Mouse (Mus musculus): ENCODE results near the gene Mecom.

DNA sequence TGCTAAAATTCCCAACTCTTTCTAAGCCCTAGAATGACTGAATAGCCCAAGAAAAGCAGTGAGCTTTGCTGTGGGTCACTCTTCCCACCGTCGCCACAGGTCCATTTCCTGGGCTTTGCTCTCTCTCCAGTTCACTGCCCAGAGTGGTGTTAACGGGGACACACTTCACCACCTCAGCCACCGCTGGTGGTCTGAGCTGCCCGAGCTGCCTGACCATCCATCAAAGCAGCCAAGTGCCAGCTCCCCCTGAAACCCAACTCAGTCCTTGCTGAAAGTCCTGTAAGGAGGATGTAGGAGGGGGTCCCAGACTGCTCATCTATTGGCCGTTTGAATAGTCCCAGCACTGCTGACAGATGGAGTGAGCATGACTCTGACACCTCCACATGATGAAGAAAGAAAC is 72.2 kb downstream of the Mecom start:
- TF ChIP-seq TAL1 (IDR thresholded peaks at IDR 0.05; ENCODE audit: low read length) (no peak), GATA1 (IDR thresholded peaks at IDR 0.05; ENCODE audit: low read length) (no peak)
